Mouse (Mus musculus) midbrain, embryonic 14.5 days (tissue): ENCODE results near the gene Gm10134. TPM values are rescaled to one million over a fixed set of nuclear protein-coding genes. Genes with fewer than 3 reads are reported as not detected.
A peak's percentile ranks its signal among the peaks of the same experiment; 100 is the strongest.

Experiments
- ATAC-seq: fragments of 200-750 bp; cut with Nextera tagmentation; 2 replicates; pipeline ENCODE4 v1.8.0; 2017; ENCODE audit warnings: moderate number of reproducible peaks, moderate library complexity; ENCODE audit not compliant: low FRiP score, low TSS enrichment
- DNase-seq: peaks from one replicate; pipeline ENCODE4 v3.0.0-alpha.2; 2015
- H3K27ac ChIP-seq: fragments of 300-500 bp; sonication (generic); replicated peaks from 2 replicates; pipeline ENCODE4 v1.5.1; 2014; ENCODE audit warnings: mild to moderate bottlenecking, low read depth, low read length, moderate library complexity
- H3K27me3 ChIP-seq: fragments of 300-500 bp; sonication (generic); 2 replicates; pipeline ENCODE4 v1.6.1; 2014; ENCODE audit warnings: low read length, control low read depth, mixed read lengths; ENCODE audit not compliant: control insufficient read depth, insufficient read depth
- H3K36me3 ChIP-seq: fragments of 300-500 bp; sonication (generic); 2 replicates; pipeline ENCODE4 v1.6.1; 2014; ENCODE audit warnings: low read length, control low read depth; ENCODE audit not compliant: control insufficient read depth, insufficient read depth
- H3K4me1 ChIP-seq: fragments of 300-500 bp; sonication (generic); 2 replicates; pipeline ENCODE4 v1.6.1; 2014; ENCODE audit warnings: mild to moderate bottlenecking, antibody characterized with exemption, low read length, control low read depth; ENCODE audit not compliant: control insufficient read depth, insufficient read depth
- H3K4me2 ChIP-seq: fragments of 300-500 bp; sonication (generic); 2 replicates; pipeline ENCODE4 v1.6.1; 2014; ENCODE audit warnings: mild to moderate bottlenecking, low read length, moderate library complexity
- H3K4me3 ChIP-seq: fragments of 300-500 bp; sonication (generic); replicated peaks from 2 replicates; pipeline ENCODE4 v1.5.1; 2014; ENCODE audit warnings: low read depth, low read length
- H3K9ac ChIP-seq: fragments of 300-500 bp; sonication (generic); replicated peaks from 2 replicates; pipeline ENCODE4 v1.6.1; 2014; ENCODE audit warnings: mild to moderate bottlenecking, low read length, moderate library complexity
- H3K9me3 ChIP-seq: fragments of 300-500 bp; sonication (generic); 2 replicates; pipeline ENCODE4 v1.6.1; 2016; ENCODE audit warnings: low read length, control low read depth, mixed read lengths; ENCODE audit not compliant: control insufficient read depth
- WGBS: fragments of 180-500 bp; shearing (Covaris S2); extraction: QIAGEN DNeasy Blood & Tissue Kit; methylation state at CpG from one replicate; pipeline ENCODE4 v1.1.7; 2014; 5-methylcytosine and 5-hydroxymethylcytosine counted together
- polyA plus RNA-seq: library from polyadenylated mRNA; unstranded; fragments of >200 nt; fragmentation: Nextera tagmentation; extraction: Ambion mirVana; gene quantifications from 2 replicates; pipeline ENCODE4 v1.2.1, GENCODE M21; 2014

The Gm10134 gene
- polyA plus RNA-seq: 1.8 TPM in 1 of 2 replicates, not detected in the other

GRCm38 (mm10) chr2:28505795-28506194 lies at the start of gene Gm10134:
Gene Gm10134, plus strand, starts transcription at chr2:28506095.
- Histone ChIP-seq H3K4me2 (no peak within 1 kb of the TSS), H3K9ac (no peak within 1 kb of the TSS), H3K36me3 (no peaks in the 10 kb centered on the region), H3K4me3 (no peak within 1 kb of the TSS), H3K4me1 (no peaks in the 10 kb centered on the region), H3K27ac (no peak within 1 kb of the TSS), H3K27me3 (no peaks in the 10 kb centered on the region), H3K9me3 (no peaks in the 10 kb centered on the region)
- DNase-seq (no peak), ATAC-seq (no peak)
- WGBS: 74% methylated on average over 3 of the region's 3 CpGs

- ATAC-seq: no peak
- no peak for DNase-seq
- H3K4me1 ChIP-seq: no peaks in the 10 kb centered on the region
- H3K4me2 ChIP-seq: no peak overlapping the region
- no peaks in the 10 kb centered on the region for H3K27me3 ChIP-seq
- WGBS: 80% methylated on average over 1 of the region's 1 CpGs
- no peak overlapping the region for H3K27ac ChIP-seq
- no peak overlapping the region for H3K9ac ChIP-seq
- H3K9me3 ChIP-seq: no peaks in the 10 kb centered on the region
- peaks cover 28% of the 10 kb centered on the region for H3K36me3 ChIP-seq
- no peak overlapping the region for H3K4me3 ChIP-seq
Measured at GRCm38 (mm10) chr2:28456616-28457015, 49.3 kb upstream of the Gm10134 start.

- ATAC-seq (no peak), DNase-seq (peak; percentile 59)
- WGBS: 35% methylated on average over 3 of the region's 3 CpGs
- Histone ChIP-seq H3K4me3 (no peak overlapping the region), H3K4me1 (peaks cover 17% of the 10 kb centered on the region), H3K4me2 (no peak overlapping the region), H3K27me3 (no peaks in the 10 kb centered on the region), H3K36me3 (no peaks in the 10 kb centered on the region; the same call in 1 of the 2 replicates), H3K27ac (no peak overlapping the region), H3K9ac (no peak overlapping the region), H3K9me3 (no peaks in the 10 kb centered on the region)
Measured at GRCm38 (mm10) chr2:28463919-28464318, 42.0 kb upstream of the Gm10134 start.

DNA sequence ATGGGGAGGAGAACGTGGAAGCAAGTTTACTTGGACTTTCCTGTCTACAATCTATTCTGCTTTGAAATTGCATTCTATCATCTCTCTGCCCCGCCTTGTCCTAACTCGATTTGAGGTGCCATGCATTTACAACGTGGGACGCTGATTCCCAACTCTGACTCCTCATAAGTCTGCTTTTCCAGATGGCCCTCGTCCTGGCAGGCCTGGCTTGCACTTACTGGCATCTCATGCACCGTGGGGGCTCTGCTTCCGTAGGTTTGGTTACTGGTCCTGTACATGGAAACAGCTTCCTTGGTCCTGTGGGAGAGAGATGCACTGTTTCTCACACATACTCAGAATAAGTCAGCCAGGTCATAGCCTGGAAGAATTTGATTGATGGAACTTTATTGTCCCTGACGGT lies 41.0 kb upstream of the Gm10134 start:
- no peak overlapping the region for H3K27ac ChIP-seq
- peaks cover 17% of the 10 kb centered on the region for H3K4me1 ChIP-seq
- H3K4me3 ChIP-seq: no peak overlapping the region
- no peaks in the 10 kb centered on the region for H3K27me3 ChIP-seq
- 79% methylated on average over 9 of the region's 9 CpGs for WGBS
- H3K9me3 ChIP-seq: no peaks in the 10 kb centered on the region
- no peak for ATAC-seq
- no peak for DNase-seq
- H3K36me3 ChIP-seq: peaks cover 8% of the 10 kb centered on the region
- H3K9ac ChIP-seq: no peak overlapping the region
- H3K4me2 ChIP-seq: no peak overlapping the region

- peak within 1 kb of the TSS; percentile 14; the same call in 1 of the 2 replicates for H3K9ac ChIP-seq
- H3K4me3 ChIP-seq: peak within 1 kb of the TSS; percentile 9; the same call in 1 of the 2 replicates
- H3K9me3 ChIP-seq: no peaks in the 10 kb centered on the region
- H3K4me1 ChIP-seq: peaks cover 17% of the 10 kb centered on the region
- H3K4me2 ChIP-seq: peak within 1 kb of the TSS; percentile 51
- peaks cover 19% of the 10 kb centered on the region for H3K36me3 ChIP-seq
- WGBS: 4% methylated on average over 25 of the region's 25 CpGs
- DNase-seq (peak; percentile 82), ATAC-seq (no peak; the same call in 1 of the 2 replicates)
- H3K27ac ChIP-seq: no peak within 1 kb of the TSS
- H3K27me3 ChIP-seq: no peaks in the 10 kb centered on the region
Measured at GRCm38 (mm10) chr2:28465836-28466518, 39.9 kb upstream of the Gm10134 start, which contains the start of gene 1700007K13Rik. Gene 1700007K13Rik, minus strand, starts transcription at chr2:28466332.

GRCm38 (mm10) chr2:28467860-28468485 lies 37.9 kb upstream of the Gm10134 start, which contains the start of gene Mrps2:
Gene Mrps2, plus strand, starts transcription at chr2:28468066.
- ATAC-seq: peak; percentile 89
- Histone ChIP-seq H3K4me1 (peaks cover 17% of the 10 kb centered on the region), H3K36me3 (peaks cover 37% of the 10 kb centered on the region), H3K9me3 (no peaks in the 10 kb centered on the region), H3K27ac (0 out of 2 replicates have a peak within 1 kb of the TSS, but pooled peaks have one; percentile 8), H3K9ac (peak within 1 kb of the TSS; percentile 87), H3K4me2 (peak within 1 kb of the TSS; percentile 72), H3K27me3 (no peaks in the 10 kb centered on the region), H3K4me3 (peak within 1 kb of the TSS; percentile 97)
- under 1% methylated on average over 52 of the region's 52 CpGs for WGBS
- peak; percentile 94 for DNase-seq

DNA sequence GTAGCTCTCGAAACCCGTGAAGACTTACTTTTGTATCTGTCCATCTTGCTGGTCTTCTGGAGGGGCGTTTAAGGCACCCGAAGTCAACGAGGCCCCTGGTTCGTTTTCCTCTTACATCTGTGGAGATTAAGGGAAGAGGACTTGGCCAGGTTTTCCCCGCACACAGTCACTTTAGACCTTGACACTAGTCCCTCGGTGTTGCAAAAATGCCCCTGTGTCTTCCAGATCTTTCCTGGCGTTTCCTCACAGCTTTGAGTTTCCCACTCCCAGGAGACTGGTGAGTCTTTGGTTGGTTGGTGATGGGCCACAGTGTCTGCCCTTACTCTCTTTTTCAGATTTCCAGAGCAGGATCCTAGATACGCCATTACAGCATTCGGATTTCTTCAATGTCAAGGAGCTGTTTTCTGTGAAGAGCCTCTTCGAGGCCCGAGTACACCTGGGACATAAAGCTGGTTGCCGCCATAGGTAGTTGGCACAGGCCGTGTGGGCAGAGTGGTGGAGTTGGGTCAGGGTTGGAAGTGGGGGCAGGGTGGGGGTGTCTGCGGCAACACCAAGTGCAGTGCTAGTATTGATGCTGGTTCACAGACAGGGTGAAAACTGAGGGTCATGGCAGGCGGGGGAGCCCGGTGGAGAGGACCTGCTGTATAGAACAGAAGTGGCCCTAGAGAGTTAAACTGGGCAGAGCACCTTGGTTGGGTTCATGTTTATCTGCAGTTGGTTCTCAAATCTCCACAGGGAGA lies 37.2 kb upstream of the Gm10134 start:
- DNase-seq: no peak
- H3K27me3 ChIP-seq: no peaks in the 10 kb centered on the region

DNA sequence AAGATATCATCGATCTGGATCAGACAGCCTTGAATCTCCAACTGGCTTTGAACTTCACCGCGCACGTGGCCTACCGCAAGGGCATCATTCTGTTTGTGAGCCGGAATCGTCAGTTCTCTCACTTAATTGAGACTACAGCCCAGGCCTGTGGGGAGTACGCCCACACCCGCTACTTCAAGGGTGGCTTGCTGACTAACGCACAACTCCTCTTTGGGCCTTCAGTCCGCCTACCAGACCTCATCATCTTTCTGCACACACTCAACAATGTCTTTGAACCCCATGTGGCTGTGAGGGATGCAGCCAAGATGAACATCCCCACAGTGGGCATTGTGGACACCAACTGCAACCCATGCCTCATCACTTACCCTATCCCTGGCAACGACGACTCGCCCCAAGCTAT lies 36.4 kb upstream of the Gm10134 start:
- Histone ChIP-seq H3K9ac (no peak overlapping the region), H3K4me3 (no peak overlapping the region), H3K27ac (no peak overlapping the region), H3K4me1 (peaks cover 17% of the 10 kb centered on the region), H3K36me3 (peaks cover 38% of the 10 kb centered on the region), H3K4me2 (no peak overlapping the region), H3K27me3 (no peaks in the 10 kb centered on the region), H3K9me3 (no peaks in the 10 kb centered on the region)
- ATAC-seq: no peak
- no peak for DNase-seq
- 98% methylated on average over 14 of the region's 14 CpGs for WGBS

More for the DNA sequence above, 37.2 kb upstream of the Gm10134 start:
- Histone ChIP-seq H3K4me2 (peak overlapping the region; percentile 72), H3K27ac (no peak overlapping the region), H3K4me1 (peaks cover 17% of the 10 kb centered on the region), H3K4me3 (peak overlapping the region; percentile 97), H3K36me3 (peaks cover 38% of the 10 kb centered on the region), H3K9ac (peak overlapping the region; percentile 87), H3K9me3 (no peaks in the 10 kb centered on the region)
- ATAC-seq: no peak
- 55% methylated on average over 18 of the region's 18 CpGs for WGBS
